Mouse (Mus musculus): ENCODE data around the gene Hadhb. TPM values are rescaled to one million over a fixed set of nuclear protein-coding genes. Genes with fewer than 3 reads are reported as not detected.

Hadhb gene
- polyA plus RNA-seq, 2 experiments from 2014 or later: 111 to 127 TPM

Other genes starting within 250 kb of the Hadhb start
- under 1 TPM in 1 of 2 experiments, not detected in 1; 0.38 TPM for gene Il6, start 142.1 kb upstream of the Hadhb start, polyA plus RNA-seq (2017; shearing (Covaris generic))
- gene Tyms, start 81.6 kb upstream of the Hadhb start, polyA plus RNA-seq (2017; shearing (Covaris generic)): 100 to 1,000 TPM; 112 to 171 TPM
- not detected for gene Garem2, start 50.1 kb upstream of the Hadhb start, polyA plus RNA-seq (2017; shearing (Covaris generic))
- gene 3110082J24Rik, start 49.2 kb upstream of the Hadhb start, polyA plus RNA-seq (2017; shearing (Covaris generic)): not detected
- gene Hadha, start 86 bp upstream of the Hadhb start, polyA plus RNA-seq (2017; shearing (Covaris generic)): 10 to 100 TPM; 68.8 to 80.0 TPM
- gene Adgrf3, start 50.5 kb downstream of the Hadhb start, polyA plus RNA-seq (2017; shearing (Covaris generic)): not detected
- gene Selenoi, start 77.3 kb downstream of the Hadhb start, polyA plus RNA-seq (2017; shearing (Covaris generic)): 10 to 100 TPM; 21.9 to 23.3 TPM
- gene Drc1, start 126.1 kb downstream of the Hadhb start, polyA plus RNA-seq (2017; shearing (Covaris generic)): 10 to 100 TPM in 1 of 2 experiments, 1 to 10 TPM in 1; 8.1 to 13.2 TPM